Mouse (Mus musculus) stomach, postnatal 0 days (tissue): Measurements from ENCODE around the gene Kndc1.

Source experiments
- CTCF ChIP-seq: IDR thresholded peaks from 2 replicates; pipeline ENCODE4 v1.5.1; 2016; ENCODE audit warnings: antibody characterized with exemption, low read depth, mild to moderate bottlenecking, moderate library complexity
- EP300 ChIP-seq: optimal IDR thresholded peaks from 2 replicates; pipeline ENCODE3; 2016; ENCODE audit warnings: antibody characterized with exemption

- TF ChIP-seq CTCF (no peak), EP300 (no peak)
Observed at GRCm38 (mm10) chr7:139937138-139937537, 42.6 kb downstream of the Kndc1 start.
